Mouse (Mus musculus) G1E (cell line): ENCODE results near the gene Ranbp3l.

Experiments used
- CTCF ChIP-seq: IDR thresholded peaks from 2 replicates; pipeline ENCODE4 v1.5.1; 2012; ENCODE audit warnings: low read depth, low read length, inconsistent platforms, mixed read lengths
- GATA1 ChIP-seq: IDR thresholded peaks from 2 replicates; pipeline ENCODE4 v1.6.1; 2012; ENCODE audit warnings: borderline replicate concordance, low read length, inconsistent platforms, mixed read lengths
- GATA2 ChIP-seq: IDR thresholded peaks from 2 replicates; pipeline ENCODE4 v1.6.1; 2012; ENCODE audit warnings: low read depth, low read length, inconsistent platforms, borderline replicate concordance
- POLR2AphosphoS5 ChIP-seq: IDR thresholded peaks from 2 replicates; pipeline ENCODE4 v1.6.1; 2012; ENCODE audit warnings: low read depth, low read length, inconsistent platforms; ENCODE audit not compliant: insufficient replicate concordance
- TAL1 ChIP-seq: conservative IDR thresholded peaks from 2 replicates; pipeline ENCODE4 v1.6.1; 2012; ENCODE audit warnings: low read depth, low read length, inconsistent platforms, mixed read lengths

DNA sequence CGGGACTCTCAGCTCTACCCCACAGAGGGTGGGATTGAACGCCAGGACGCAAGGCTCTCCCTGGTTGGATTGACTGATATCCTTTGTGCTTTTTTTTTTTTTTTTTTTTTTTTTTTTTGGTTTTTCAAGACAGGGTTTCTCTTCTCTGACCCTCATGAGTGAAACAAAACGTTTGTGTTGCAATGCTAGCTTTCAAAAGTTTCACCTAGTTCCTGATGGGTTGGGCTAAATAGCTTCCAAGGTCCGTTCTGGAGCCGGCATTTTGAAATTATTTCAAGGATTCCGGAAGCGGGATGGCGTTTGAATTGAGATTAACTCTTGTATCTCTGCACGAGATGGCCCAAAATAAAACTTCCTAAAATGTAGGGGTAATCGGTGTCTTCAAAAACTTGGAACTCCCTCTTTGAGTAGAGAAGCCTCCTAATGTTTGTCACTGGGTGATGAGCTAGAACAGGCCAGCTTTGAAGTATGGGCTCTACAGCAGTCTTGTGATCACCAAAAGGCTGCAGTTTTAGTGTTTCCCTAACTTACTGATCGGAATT is 105.4 kb downstream of the Ranbp3l start:
- TF ChIP-seq CTCF (no peak), GATA1 (no peak), TAL1 (no peak), POLR2AphosphoS5 (no peak), GATA2 (no peak)
